Mouse (Mus musculus) limb, embryonic 14.5 days (tissue): ENCODE data around the gene Ncapg2. TPM values are rescaled to one million over a fixed set of nuclear protein-coding genes. Genes with fewer than 3 reads are reported as not detected.

Experiments used
- ATAC-seq: fragments of 200-750 bp; cut with Nextera tagmentation; 2 replicates; pipeline ENCODE4 v1.8.0; 2017; ENCODE audit warnings: low read depth, moderate number of reproducible peaks, moderate TSS enrichment; ENCODE audit not compliant: low FRiP score
- DNase-seq: peaks from one replicate; pipeline ENCODE4 v3.0.0-alpha.2; 2015; ENCODE audit warnings: low spot score
- H3K27ac ChIP-seq: fragments of 300-500 bp; sonication (generic); replicated peaks from 2 replicates; pipeline ENCODE4 v1.5.1; 2014; ENCODE audit warnings: low read depth, mild to moderate bottlenecking, low read length, moderate library complexity, mixed read lengths
- H3K27me3 ChIP-seq: fragments of 300-500 bp; sonication (generic); 2 replicates; pipeline ENCODE4 v1.6.1; 2014; ENCODE audit warnings: low read length, mixed read lengths; ENCODE audit not compliant: control insufficient read depth, insufficient read depth
- H3K36me3 ChIP-seq: fragments of 300-500 bp; sonication (generic); 2 replicates; pipeline ENCODE4 v1.6.1; 2014; ENCODE audit warnings: mild to moderate bottlenecking, low read length, moderate library complexity, mixed read lengths; ENCODE audit not compliant: control insufficient read depth, insufficient read depth
- H3K4me1 ChIP-seq: fragments of 300-500 bp; sonication (generic); 2 replicates; pipeline ENCODE4 v1.6.1; 2014; ENCODE audit warnings: antibody characterized with exemption, low read length, mixed read lengths; ENCODE audit not compliant: control insufficient read depth, insufficient read depth
- H3K4me2 ChIP-seq: fragments of 300-500 bp; sonication (generic); replicated peaks from 2 replicates; pipeline ENCODE4 v1.6.1; 2014; ENCODE audit warnings: low read depth, mild to moderate bottlenecking, low read length, moderate library complexity; ENCODE audit not compliant: severe bottlenecking
- H3K4me3 ChIP-seq: fragments of 300-500 bp; sonication (generic); replicated peaks from 2 replicates; pipeline ENCODE4 v1.5.1; 2014; ENCODE audit warnings: low read length
- H3K9ac ChIP-seq: fragments of 300-500 bp; sonication (generic); 2 replicates; pipeline ENCODE4 v1.6.1; 2014; ENCODE audit warnings: mild to moderate bottlenecking, low read depth, low read length, moderate library complexity; ENCODE audit not compliant: severe bottlenecking
- H3K9me3 ChIP-seq: fragments of 300-500 bp; sonication (generic); 2 replicates; pipeline ENCODE4 v1.6.1; 2016; ENCODE audit warnings: low read length; ENCODE audit not compliant: control insufficient read depth
- POLR2A ChIP-seq: fragments of 200-500 bp; IDR thresholded peaks from 2 replicates; pipeline ENCODE4 v1.8.0; 2012; ENCODE audit warnings: inconsistent platforms, mild to moderate bottlenecking, moderate library complexity, borderline replicate concordance; ENCODE audit not compliant: insufficient read depth, insufficient read length; ENCODE audit errors: extremely low read depth
- WGBS: fragments of 180-500 bp; shearing (Covaris S2); extraction: QIAGEN DNeasy Blood & Tissue Kit; methylation state at CpG from one replicate; pipeline ENCODE4 v1.1.7; 2014; 5-methylcytosine and 5-hydroxymethylcytosine counted together
- polyA plus RNA-seq, 2 experiments: library from polyadenylated mRNA; depleted of rRNA in 1 of 2; stranded (reverse) in 1 of 2; unstranded in 1 of 2; fragments of >200 nt; fragmentation: Nextera tagmentation in 1 of 2; extraction: Ambion mirVana in 1 of 2; gene quantifications; 2 replicates each; pipeline versions ENCODE4 v1.2.1 to v1.2.3; 2012 to 2014

Ncapg2 gene
- polyA plus RNA-seq, 2 experiments: 24.1 to 37.4 TPM

DNA sequence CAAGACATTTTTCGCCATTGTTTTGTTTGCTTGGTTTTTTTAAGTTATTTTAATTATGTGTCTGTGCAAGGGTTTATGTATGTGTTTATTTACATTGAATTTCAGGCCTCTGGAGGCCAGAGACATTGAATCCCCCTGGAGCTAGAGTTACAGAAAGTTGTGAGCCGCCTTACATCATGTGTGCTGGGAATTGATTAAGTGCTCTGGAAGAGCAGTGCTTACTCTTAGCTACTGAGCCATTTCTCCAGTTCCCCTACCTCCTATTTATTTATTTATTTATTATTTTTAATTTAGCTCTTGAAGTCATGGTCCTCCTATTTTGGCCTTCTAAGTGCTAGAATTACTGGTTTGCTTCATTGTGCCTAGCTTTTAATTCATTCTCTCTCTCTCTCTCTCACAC, 16.5 kb downstream of the Ncapg2 start:
- DNase-seq: no peak
- WGBS: 90% methylated on average over 2 of the region's 2 CpGs
- Histone ChIP-seq H3K9me3 (no peaks in the 10 kb centered on the region), H3K9ac (no peak overlapping the region), H3K4me1 (no peaks in the 10 kb centered on the region), H3K27ac (no peak overlapping the region), H3K36me3 (peaks cover 46% of the 10 kb centered on the region), H3K4me3 (no peak overlapping the region), H3K4me2 (no peak overlapping the region), H3K27me3 (no peaks in the 10 kb centered on the region)
- ATAC-seq: no peak
- no peak for TF ChIP-seq POLR2A

DNA sequence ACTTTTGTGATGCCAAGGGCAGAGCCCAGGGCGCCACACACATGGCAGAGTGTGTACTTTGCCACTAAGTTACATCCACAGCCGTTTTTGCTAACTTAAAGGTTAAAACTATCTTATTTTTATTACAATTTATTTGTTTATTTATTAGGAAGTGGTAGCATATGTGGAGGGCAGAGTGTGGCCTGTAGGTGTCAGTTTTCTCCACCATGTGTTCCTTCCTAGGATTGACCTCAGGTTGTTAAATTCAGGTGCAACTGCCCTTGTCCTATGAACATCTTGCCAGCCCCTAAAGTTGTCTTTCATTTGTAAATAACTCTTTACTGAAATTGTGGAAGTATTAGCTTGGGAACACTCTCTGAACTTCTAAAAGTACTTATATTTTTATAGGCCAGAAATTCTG, 20.2 kb downstream of the Ncapg2 start:
- ATAC-seq (no peak), DNase-seq (no peak)
- no peaks in the 10 kb centered on the region for H3K9me3 ChIP-seq
- H3K27me3 ChIP-seq: no peaks in the 10 kb centered on the region
- no peak overlapping the region for H3K4me3 ChIP-seq
- H3K36me3 ChIP-seq: peaks cover 61% of the 10 kb centered on the region
- WGBS: 82% methylated on average over 2 of the region's 2 CpGs
- no peak overlapping the region for H3K9ac ChIP-seq
- no peak overlapping the region for H3K27ac ChIP-seq
- H3K4me2 ChIP-seq: no peak overlapping the region
- no peak for TF ChIP-seq POLR2A
- no peaks in the 10 kb centered on the region for H3K4me1 ChIP-seq

DNA sequence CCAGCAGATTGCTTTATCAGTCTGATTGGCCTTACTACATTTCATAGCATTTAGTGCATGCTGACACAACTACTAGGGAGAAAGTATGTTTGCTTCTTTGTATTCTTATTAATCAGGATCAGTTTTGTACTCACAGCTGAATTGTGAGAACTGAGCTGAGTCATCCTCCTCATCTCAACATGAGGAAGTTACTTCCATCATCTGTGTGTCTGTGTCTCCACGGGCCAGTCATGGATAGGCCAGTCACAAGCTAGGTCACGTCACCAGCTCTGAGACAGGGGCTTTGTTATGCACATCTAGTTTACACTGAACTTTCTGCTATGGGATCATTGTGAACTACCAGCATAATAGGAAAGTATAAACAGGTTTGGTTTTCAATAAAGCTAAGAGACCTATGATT, 28.5 kb downstream of the Ncapg2 start:
- Histone ChIP-seq H3K4me3 (no peak overlapping the region), H3K9ac (no peak overlapping the region), H3K27ac (no peak overlapping the region), H3K36me3 (peaks cover 60% of the 10 kb centered on the region), H3K27me3 (no peaks in the 10 kb centered on the region), H3K9me3 (no peaks in the 10 kb centered on the region), H3K4me1 (no peaks in the 10 kb centered on the region), H3K4me2 (no peak overlapping the region)
- DNase-seq: no peak
- WGBS: 90% methylated on average over 2 of the region's 2 CpGs
- ATAC-seq: no peak
- no peak for TF ChIP-seq POLR2A

DNA sequence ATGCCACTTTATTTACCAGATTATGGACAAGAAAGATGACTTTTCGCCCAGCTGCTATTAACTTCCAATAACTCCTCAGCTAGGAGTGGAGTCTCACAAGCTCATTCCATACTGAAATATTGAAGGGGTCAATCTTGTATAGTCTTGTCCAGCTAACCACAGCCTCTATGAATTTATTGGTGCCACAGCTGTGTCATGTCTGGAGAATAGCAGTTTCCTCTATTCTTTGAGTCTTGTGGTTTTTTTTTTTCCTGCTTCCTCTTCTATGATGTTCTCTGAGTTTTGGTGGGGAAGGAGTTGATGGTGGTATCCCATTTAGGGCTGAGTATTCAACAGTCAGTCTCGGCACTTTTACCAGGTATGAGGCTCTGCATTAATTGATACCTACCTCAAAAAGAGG, 30.0 kb downstream of the Ncapg2 start:
- TF ChIP-seq POLR2A: no peak
- Histone ChIP-seq H3K27me3 (no peaks in the 10 kb centered on the region), H3K9me3 (no peaks in the 10 kb centered on the region), H3K27ac (no peak overlapping the region), H3K4me3 (no peak overlapping the region), H3K4me1 (no peaks in the 10 kb centered on the region), H3K9ac (no peak overlapping the region), H3K36me3 (peaks cover 60% of the 10 kb centered on the region), H3K4me2 (no peak overlapping the region)
- no peak for DNase-seq
- no peak for ATAC-seq
- WGBS: 86% methylated on average over 2 of the region's 2 CpGs

DNA sequence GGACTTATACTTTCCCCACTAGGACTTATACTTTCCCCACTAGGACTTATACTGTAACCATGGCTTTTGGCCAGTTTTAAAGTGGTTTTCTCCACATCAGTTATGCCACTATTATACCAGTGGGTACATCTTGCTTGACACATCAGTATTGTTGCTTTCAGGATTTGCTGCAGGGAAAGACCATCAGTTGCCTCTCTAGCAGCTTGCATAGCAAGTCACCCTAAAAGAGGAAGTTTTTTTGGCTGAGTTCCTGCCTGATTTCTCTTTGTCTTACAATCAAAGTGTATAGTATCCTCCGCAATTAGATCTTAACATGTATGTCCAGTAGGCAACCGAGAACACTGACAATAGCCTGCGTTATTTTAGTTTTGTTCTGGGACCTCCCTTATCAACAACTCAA, 30.9 kb downstream of the Ncapg2 start:
- H3K36me3 ChIP-seq: peaks cover 62% of the 10 kb centered on the region
- no peak for ATAC-seq
- 86% methylated on average over 3 of the region's 3 CpGs for WGBS

DNA sequence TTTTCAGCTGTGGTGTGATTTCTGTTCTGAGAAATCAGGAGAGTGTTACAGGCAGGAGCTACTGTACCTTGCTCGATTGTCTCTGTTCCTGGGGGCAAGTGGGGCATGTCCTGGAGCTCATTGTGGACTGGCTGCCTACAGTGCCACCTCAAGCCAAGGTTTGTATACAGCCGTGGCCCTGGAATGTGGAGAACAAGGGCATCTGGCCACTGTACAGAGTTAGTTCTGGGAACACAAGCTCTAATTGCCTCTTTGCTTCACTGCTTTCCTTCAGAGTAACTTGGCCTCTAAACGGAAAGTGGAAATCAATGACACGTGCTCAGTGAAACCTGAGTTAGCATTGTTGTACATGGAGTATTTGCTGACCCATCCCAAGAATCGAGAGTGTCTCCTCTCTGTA, 33.4 kb downstream of the Ncapg2 start:
- no peaks in the 10 kb centered on the region for H3K9me3 ChIP-seq
- 75% methylated on average over 5 of the region's 5 CpGs for WGBS
- DNase-seq (no peak), ATAC-seq (no peak)
- H3K4me2 ChIP-seq: no peak overlapping the region
- no peak overlapping the region for H3K27ac ChIP-seq
- H3K4me3 ChIP-seq: no peak overlapping the region
- no peak for TF ChIP-seq POLR2A
- H3K27me3 ChIP-seq: no peaks in the 10 kb centered on the region
- H3K36me3 ChIP-seq: peaks cover 69% of the 10 kb centered on the region
- no peak overlapping the region for H3K9ac ChIP-seq
- no peaks in the 10 kb centered on the region for H3K4me1 ChIP-seq

More for the DNA sequence above, 30.9 kb downstream of the Ncapg2 start:
- Histone ChIP-seq H3K4me1 (no peaks in the 10 kb centered on the region), H3K4me3 (no peak overlapping the region), H3K9ac (no peak overlapping the region), H3K9me3 (no peaks in the 10 kb centered on the region), H3K27ac (no peak overlapping the region), H3K27me3 (no peaks in the 10 kb centered on the region), H3K4me2 (no peak overlapping the region)
- TF ChIP-seq POLR2A: no peak
- DNase-seq: no peak
